In genomic region chr17:26886047-26886749, GRCm38 (mm10) we compare ENCODE assay signal across 8 mouse cellular contexts. TPM values are rescaled to one million over a fixed set of nuclear protein-coding genes. Genes with fewer than 3 reads are reported as not detected.
A peak's percentile ranks its signal among the peaks of the same experiment; 100 is the strongest.
DNase-seq lines count a peak whose midpoint lies in the region; ATAC-seq and TF ChIP-seq lines count a peak whose summit lies in the region.

No protein-coding gene starts in this region.

- peaks cover 3% of the 10 kb centered on the region; the same call in 1 of the 2 replicates for H3K4me1 ChIP-seq in bone marrow, adult 2 months (ENCODE audit: control insufficient read depth, insufficient read depth, low read length)
- H3K4me1 ChIP-seq in embryonic facial prominence, embryonic 15.5 days = peaks cover 29% of the 10 kb centered on the region
- H3K4me1 ChIP-seq in heart, embryonic 10.5 days = peaks cover 54% of the 10 kb centered on the region
- H3K4me1 ChIP-seq in kidney, embryonic 15.5 days = peaks cover 26% of the 10 kb centered on the region
- peaks cover 16% of the 10 kb centered on the region for H3K4me1 ChIP-seq in liver, embryonic 11.5 days (replicated peaks; ENCODE audit: control insufficient read depth, insufficient read depth, low read length)
- H3K4me1 ChIP-seq in stomach, embryonic 14.5 days (ENCODE audit: control insufficient read depth, insufficient read depth, low read length) = peaks cover 7% of the 10 kb centered on the region; the same call in 1 of the 2 replicates

- peak overlapping the region; percentile 65 for H3K4me3 ChIP-seq in bone marrow, adult 2 months (replicated peaks; ENCODE audit: control insufficient read depth, low read depth, low read length)
- H3K4me3 ChIP-seq in embryonic facial prominence, embryonic 15.5 days (replicated peaks) = peak overlapping the region; percentile 49
- peak overlapping the region; percentile 53 for H3K4me3 ChIP-seq in heart, embryonic 10.5 days
- H3K4me3 ChIP-seq in kidney, embryonic 15.5 days (replicated peaks) = peak overlapping the region; percentile 49
- H3K4me3 ChIP-seq in liver, embryonic 11.5 days (ENCODE audit: low read depth, low read length) = peak overlapping the region; percentile 60
- H3K4me3 ChIP-seq in stomach, embryonic 14.5 days (ENCODE audit: low read depth, low read length) = peak overlapping the region; percentile 29

- DNase-seq in A20 (ENCODE audit: low read depth, low spot score) = peak; percentile 86
- DNase-seq in heart, embryonic 10.5 days (ENCODE audit: low spot score) = peak; percentile 95
- DNase-seq in liver, embryonic 11.5 days (ENCODE audit: low spot score) = peak; percentile 85
- DNase-seq in naive thymus-derived CD4-positive, alpha-beta T cell, adult 2 months (ENCODE audit: low read depth) = peak; percentile 89

- TF ChIP-seq CTCF in bone marrow, adult 2 months (IDR thresholded peaks at IDR 0.05; ENCODE audit: control insufficient read depth, insufficient read depth, low read length) = peak; percentile 99

- no peak overlapping the region for H3K27ac ChIP-seq in bone marrow, adult 2 months (ENCODE audit: control insufficient read depth, insufficient read depth, low read depth, low read length, poor library complexity)
- no peak overlapping the region for H3K27ac ChIP-seq in embryonic facial prominence, embryonic 15.5 days (replicated peaks)
- H3K27ac ChIP-seq in heart, embryonic 10.5 days = peak overlapping the region; percentile 87
- no peak overlapping the region for H3K27ac ChIP-seq in kidney, embryonic 15.5 days
- H3K27ac ChIP-seq in liver, embryonic 11.5 days (ENCODE audit: low read depth, low read length) = peak overlapping the region; percentile 54; the same call in 1 of the 2 replicates
- no peak overlapping the region for H3K27ac ChIP-seq in stomach, embryonic 14.5 days (ENCODE audit: low read length)

- no peaks in the 10 kb centered on the region for H3K36me3 ChIP-seq in embryonic facial prominence, embryonic 15.5 days
- H3K36me3 ChIP-seq in heart, embryonic 10.5 days = peaks cover 5% of the 10 kb centered on the region; the same call in 1 of the 2 replicates
- H3K36me3 ChIP-seq in kidney, embryonic 15.5 days = no peaks in the 10 kb centered on the region
- H3K36me3 ChIP-seq in liver, embryonic 11.5 days (ENCODE audit: control insufficient read depth, insufficient read depth, low read length) = no peaks in the 10 kb centered on the region; the same call in 1 of the 2 replicates
- H3K36me3 ChIP-seq in stomach, embryonic 14.5 days (ENCODE audit: control insufficient read depth, insufficient read depth, low read length) = no peaks in the 10 kb centered on the region

- peak; percentile 81 for ATAC-seq in embryonic facial prominence, embryonic 15.5 days (ENCODE audit: insufficient number of reproducible peaks, low FRiP score, low TSS enrichment, low read depth)
- ATAC-seq in kidney, embryonic 15.5 days (replicated peaks; ENCODE audit: low FRiP score) = peak; percentile 85
- peak; percentile 80 for ATAC-seq in liver, embryonic 11.5 days (replicated peaks; ENCODE audit: low FRiP score)
- ATAC-seq in stomach, embryonic 14.5 days (ENCODE audit: insufficient number of reproducible peaks, insufficient read depth, low FRiP score, low read depth) = peak; percentile 83

- TF ChIP-seq POLR2A in bone marrow, adult 2 months (IDR thresholded peaks at IDR 0.05; ENCODE audit: borderline replicate concordance, control insufficient read depth, low read depth, low read length) = peak; percentile 38; the same call in 1 of the 2 replicates

- 0 out of 2 replicates have a peak overlapping the region, but pooled peaks have one; percentile 6 for H3K9ac ChIP-seq in embryonic facial prominence, embryonic 15.5 days
- H3K9ac ChIP-seq in kidney, embryonic 15.5 days = peak overlapping the region; percentile 37; the same call in 1 of the 2 replicates
- peak overlapping the region; percentile 70 for H3K9ac ChIP-seq in liver, embryonic 11.5 days (ENCODE audit: low read depth, low read length)
- H3K9ac ChIP-seq in stomach, embryonic 14.5 days (replicated peaks; ENCODE audit: low read depth, low read length) = no peak overlapping the region

- H3K9me3 ChIP-seq in embryonic facial prominence, embryonic 15.5 days (replicated peaks) = no peaks in the 10 kb centered on the region
- H3K9me3 ChIP-seq in heart, embryonic 10.5 days = no peaks in the 10 kb centered on the region
- H3K9me3 ChIP-seq in kidney, embryonic 15.5 days (replicated peaks) = no peaks in the 10 kb centered on the region
- H3K9me3 ChIP-seq in liver, embryonic 11.5 days (ENCODE audit: control insufficient read depth, low read length) = no peaks in the 10 kb centered on the region; the same call in 1 of the 2 replicates
- no peaks in the 10 kb centered on the region for H3K9me3 ChIP-seq in stomach, embryonic 14.5 days (ENCODE audit: control insufficient read depth, low read depth, low read length)

- 6% methylated on average over 30 of the region's 30 CpGs for WGBS in bone marrow, adult 2 months
- WGBS in embryonic facial prominence, embryonic 15.5 days = 8% methylated on average over 30 of the region's 30 CpGs
- 11% methylated on average over 30 of the region's 30 CpGs for WGBS in heart, embryonic 10.5 days
- WGBS in kidney, embryonic 15.5 days = 9% methylated on average over 30 of the region's 30 CpGs
- WGBS in liver, embryonic 11.5 days = 10% methylated on average over 30 of the region's 30 CpGs
- WGBS in stomach, embryonic 14.5 days = 10% methylated on average over 30 of the region's 30 CpGs

- H3K4me2 ChIP-seq in embryonic facial prominence, embryonic 15.5 days (replicated peaks) = peak overlapping the region; percentile 78
- H3K4me2 ChIP-seq in kidney, embryonic 15.5 days = peak overlapping the region; percentile 80
- peak overlapping the region; percentile 71 for H3K4me2 ChIP-seq in liver, embryonic 11.5 days
- H3K4me2 ChIP-seq in stomach, embryonic 14.5 days (replicated peaks; ENCODE audit: low read depth, low read length) = peak overlapping the region; percentile 45

- peaks cover 3% of the 10 kb centered on the region; the same call in 1 of the 2 replicates for H3K27me3 ChIP-seq in embryonic facial prominence, embryonic 15.5 days
- no peaks in the 10 kb centered on the region for H3K27me3 ChIP-seq in heart, embryonic 10.5 days (ENCODE audit: insufficient read depth, poor library complexity, severe bottlenecking)
- H3K27me3 ChIP-seq in kidney, embryonic 15.5 days = peaks cover 34% of the 10 kb centered on the region
- H3K27me3 ChIP-seq in liver, embryonic 11.5 days (replicated peaks; ENCODE audit: control insufficient read depth, insufficient read depth, low read length) = 0 out of 2 replicates have a peak, but pooled peaks cover 4% of the 10 kb centered on the region
- no peaks in the 10 kb centered on the region for H3K27me3 ChIP-seq in stomach, embryonic 14.5 days (ENCODE audit: control insufficient read depth, insufficient read depth, low read length)

RNA-seq across cellular contexts. Expression of gene Kifc5b, which starts 30.7 kb away (rescaled TPM):
- polyA plus RNA-seq in bone marrow, adult 2 months (2011; ENCODE audit: insufficient read depth, insufficient read length, low replicate concordance, missing spikeins) = 30.8 and 50.8 TPM in 2 replicates
- polyA plus RNA-seq in embryonic facial prominence, embryonic 15.5 days (2015; fragmentation: Nextera tagmentation; extraction: Ambion mirVana) = 6.5 and 7.4 TPM in 2 replicates
- polyA plus RNA-seq in heart, embryonic 10.5 days (2016; fragmentation: Nextera tagmentation; extraction: Ambion mirVana) = 6.7 and 8.3 TPM in 2 replicates
- polyA plus RNA-seq in kidney, embryonic 15.5 days (2015; fragmentation: Nextera tagmentation; extraction: Ambion mirVana) = 9.0 and 9.3 TPM in 2 replicates
- 8.6 and 8.7 TPM in 2 replicates for polyA plus RNA-seq in liver, embryonic 11.5 days (2014; fragmentation: Nextera tagmentation; extraction: Ambion mirVana)
- 7.1 and 8.2 TPM in 2 replicates for polyA plus RNA-seq in stomach, embryonic 14.5 days (2014; fragmentation: Nextera tagmentation; extraction: Ambion mirVana)

RNA-seq across cellular contexts. Expression of gene Nkx2-5, which starts 41.4 kb away (rescaled TPM):
- polyA plus RNA-seq in bone marrow, adult 2 months (2011; ENCODE audit: insufficient read depth, insufficient read length, low replicate concordance, missing spikeins) = not detected in 2 replicates
- polyA plus RNA-seq in embryonic facial prominence, embryonic 15.5 days (2015; fragmentation: Nextera tagmentation; extraction: Ambion mirVana) = 8.8 and 11.4 TPM in 2 replicates
- polyA plus RNA-seq in heart, embryonic 10.5 days (2016; fragmentation: Nextera tagmentation; extraction: Ambion mirVana) = 146 and 189 TPM in 2 replicates
- not detected in 2 replicates for polyA plus RNA-seq in kidney, embryonic 15.5 days (2015; fragmentation: Nextera tagmentation; extraction: Ambion mirVana)
- polyA plus RNA-seq in liver, embryonic 11.5 days (2014; fragmentation: Nextera tagmentation; extraction: Ambion mirVana) = 1.0 and 2.1 TPM in 2 replicates
- 6.4 and 8.1 TPM in 2 replicates for polyA plus RNA-seq in stomach, embryonic 14.5 days (2014; fragmentation: Nextera tagmentation; extraction: Ambion mirVana)

RNA-seq across cellular contexts. Expression of gene Phf1, which starts 46.7 kb away (rescaled TPM):
- polyA plus RNA-seq in bone marrow, adult 2 months (2011; ENCODE audit: insufficient read depth, insufficient read length, low replicate concordance, missing spikeins) = 43.0 and 63.9 TPM in 2 replicates
- 13.6 and 17.4 TPM in 2 replicates for polyA plus RNA-seq in embryonic facial prominence, embryonic 15.5 days (2015; fragmentation: Nextera tagmentation; extraction: Ambion mirVana)
- 6.0 and 7.3 TPM in 2 replicates for polyA plus RNA-seq in heart, embryonic 10.5 days (2016; fragmentation: Nextera tagmentation; extraction: Ambion mirVana)
- 7.0 and 8.7 TPM in 2 replicates for polyA plus RNA-seq in kidney, embryonic 15.5 days (2015; fragmentation: Nextera tagmentation; extraction: Ambion mirVana)
- polyA plus RNA-seq in liver, embryonic 11.5 days (2014; fragmentation: Nextera tagmentation; extraction: Ambion mirVana) = 3.2 and 3.4 TPM in 2 replicates
- polyA plus RNA-seq in stomach, embryonic 14.5 days (2014; fragmentation: Nextera tagmentation; extraction: Ambion mirVana) = 8.9 and 9.9 TPM in 2 replicates

RNA-seq across cellular contexts. Expression of gene Cuta, which starts 53.2 kb away (rescaled TPM):
- 77.1 and 99.0 TPM in 2 replicates for polyA plus RNA-seq in bone marrow, adult 2 months (2011; ENCODE audit: insufficient read depth, insufficient read length, low replicate concordance, missing spikeins)
- polyA plus RNA-seq in embryonic facial prominence, embryonic 15.5 days (2015; fragmentation: Nextera tagmentation; extraction: Ambion mirVana) = 172 and 180 TPM in 2 replicates
- 155 and 167 TPM in 2 replicates for polyA plus RNA-seq in heart, embryonic 10.5 days (2016; fragmentation: Nextera tagmentation; extraction: Ambion mirVana)
- polyA plus RNA-seq in kidney, embryonic 15.5 days (2015; fragmentation: Nextera tagmentation; extraction: Ambion mirVana) = 192 and 203 TPM in 2 replicates
- polyA plus RNA-seq in liver, embryonic 11.5 days (2014; fragmentation: Nextera tagmentation; extraction: Ambion mirVana) = 159 and 171 TPM in 2 replicates
- polyA plus RNA-seq in stomach, embryonic 14.5 days (2014; fragmentation: Nextera tagmentation; extraction: Ambion mirVana) = 152 and 161 TPM in 2 replicates

RNA-seq across cellular contexts. Expression of gene Syngap1, which starts 54.9 kb away (rescaled TPM):
- polyA plus RNA-seq in bone marrow, adult 2 months (2011; ENCODE audit: insufficient read depth, insufficient read length, low replicate concordance, missing spikeins) = 9.5 and 24.1 TPM in 2 replicates
- polyA plus RNA-seq in embryonic facial prominence, embryonic 15.5 days (2015; fragmentation: Nextera tagmentation; extraction: Ambion mirVana) = 2.2 and 3.2 TPM in 2 replicates
- polyA plus RNA-seq in heart, embryonic 10.5 days (2016; fragmentation: Nextera tagmentation; extraction: Ambion mirVana) = 0.86 and 1.6 TPM in 2 replicates
- polyA plus RNA-seq in kidney, embryonic 15.5 days (2015; fragmentation: Nextera tagmentation; extraction: Ambion mirVana) = 1.9 and 2.0 TPM in 2 replicates
- 1.4 and 1.6 TPM in 2 replicates for polyA plus RNA-seq in liver, embryonic 11.5 days (2014; fragmentation: Nextera tagmentation; extraction: Ambion mirVana)
- 3.0 and 3.3 TPM in 2 replicates for polyA plus RNA-seq in stomach, embryonic 14.5 days (2014; fragmentation: Nextera tagmentation; extraction: Ambion mirVana)

Comparison
In these comparisons a context has a peak if more than half of its experiments do, and no peak if none do; other contexts are left out.
1. H3K27ac ChIP-seq: peak in heart, embryonic 10.5 days (single experiment) and liver, embryonic 11.5 days (single experiment); none in bone marrow, adult 2 months (single experiment), embryonic facial prominence, embryonic 15.5 days (single experiment), kidney, embryonic 15.5 days (single experiment) and stomach, embryonic 14.5 days (single experiment).
2. RNA of gene Nkx2-5, which starts 41.4 kb away (polyA plus RNA-seq): 146 to 189 TPM in heart, embryonic 10.5 days; 8.8 to 11.4 TPM in embryonic facial prominence, embryonic 15.5 days, 6.4 to 8.1 TPM in stomach, embryonic 14.5 days, 1.0 to 2.1 TPM in liver, embryonic 11.5 days, not detected in bone marrow, adult 2 months and not detected in kidney, embryonic 15.5 days; every median in the first group is over 10 times any median in the second.
3. Peak in every context shown above with its lines, with median percentiles within 50 percentile points of each other: DNase-seq, H3K4me3 ChIP-seq, ATAC-seq and H3K4me2 ChIP-seq.